Mouse (Mus musculus): Measurements from ENCODE around the gene Hlcs. TPM values are rescaled to one million over a fixed set of nuclear protein-coding genes. Genes with fewer than 3 reads are reported as not detected.

Hlcs gene
- total RNA-seq, 2 experiments from 2014 or later = 6.7 to 6.9 TPM

DNA sequence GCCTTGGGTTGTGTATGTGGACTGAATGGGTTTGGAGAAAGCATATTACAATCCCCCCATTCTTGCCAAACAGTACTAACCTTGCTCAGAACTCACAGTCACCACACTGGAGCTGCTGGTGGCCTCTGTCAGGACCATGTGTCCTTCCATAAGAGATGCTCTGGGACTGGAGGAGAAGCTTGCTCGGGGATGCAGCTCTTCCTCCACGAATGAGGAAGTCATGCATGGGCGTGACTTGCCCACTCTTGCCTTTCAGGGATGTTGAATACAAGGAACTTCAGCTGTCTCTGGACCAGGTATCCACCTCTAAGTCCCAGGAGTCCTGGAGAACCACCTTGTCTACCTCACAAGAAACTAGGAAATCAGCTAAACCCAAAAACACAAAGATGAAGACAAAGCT is 191.0 kb downstream of the Hlcs start:
- ATAC-seq (replicated peaks; ENCODE audit: poor library complexity, severe bottlenecking) = peak; percentile 57

DNA sequence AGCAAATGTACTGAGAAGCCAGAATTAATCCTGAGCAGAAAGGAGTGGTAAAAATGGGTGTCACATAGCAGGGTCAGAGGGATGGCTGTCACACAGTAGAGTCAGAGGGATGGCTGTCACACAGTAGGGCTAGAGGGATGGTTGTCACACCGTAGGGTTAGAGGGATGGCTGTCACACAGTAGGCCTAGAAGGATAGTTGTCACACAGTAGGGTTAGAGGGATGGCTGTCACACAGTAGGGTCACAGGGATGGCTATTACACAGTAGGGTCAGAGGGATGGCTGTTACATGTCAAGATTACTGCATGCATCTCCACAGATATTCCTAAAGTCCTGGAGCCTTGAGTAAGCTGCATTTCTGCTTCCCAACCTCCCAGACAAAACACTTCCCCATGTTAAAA is 195.0 kb downstream of the Hlcs start:
- no peak for ATAC-seq (replicated peaks; ENCODE audit: poor library complexity, severe bottlenecking)

DNA sequence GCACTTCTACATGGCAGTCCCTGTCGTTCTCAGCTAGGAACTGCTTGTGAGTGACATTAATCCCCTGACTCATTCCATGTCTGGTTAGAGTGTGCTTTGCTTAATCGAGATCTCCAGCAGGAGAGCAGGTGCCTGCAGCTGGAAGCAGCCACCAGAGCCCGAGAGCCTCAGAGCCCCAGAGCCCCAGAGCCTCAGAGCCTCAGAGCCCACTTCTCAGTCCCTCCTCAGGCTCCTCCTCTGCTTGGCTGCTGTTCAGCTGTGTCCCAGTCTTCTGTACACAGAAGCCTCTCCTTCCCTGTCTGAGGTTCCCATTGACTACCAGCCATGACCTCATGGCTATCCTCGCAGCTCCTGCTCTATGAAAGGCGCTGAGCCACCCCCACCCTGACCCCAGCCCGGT is 196.0 kb downstream of the Hlcs start:
- ATAC-seq (replicated peaks; ENCODE audit: poor library complexity, severe bottlenecking) = no peak

DNA sequence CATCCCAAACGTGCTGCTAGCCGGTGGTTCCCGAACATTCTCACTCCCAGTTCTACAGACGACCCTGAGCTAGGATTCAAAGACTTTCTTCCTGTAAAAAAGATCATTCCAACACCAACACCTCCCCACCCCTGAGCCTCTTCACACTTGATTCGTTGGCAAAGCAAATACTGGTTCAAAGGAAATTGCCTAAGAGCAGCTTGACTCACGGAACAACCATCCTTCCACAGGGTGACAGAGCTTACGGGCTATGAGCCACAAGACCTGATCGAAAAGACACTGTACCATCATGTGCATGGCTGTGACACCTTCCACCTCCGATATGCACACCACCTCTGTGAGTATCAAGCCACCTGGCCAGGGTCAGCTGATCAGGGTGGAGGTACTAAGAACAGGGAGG is 198.7 kb downstream of the Hlcs start:
- peak; percentile 62 for ATAC-seq (replicated peaks; ENCODE audit: poor library complexity, severe bottlenecking)

DNA sequence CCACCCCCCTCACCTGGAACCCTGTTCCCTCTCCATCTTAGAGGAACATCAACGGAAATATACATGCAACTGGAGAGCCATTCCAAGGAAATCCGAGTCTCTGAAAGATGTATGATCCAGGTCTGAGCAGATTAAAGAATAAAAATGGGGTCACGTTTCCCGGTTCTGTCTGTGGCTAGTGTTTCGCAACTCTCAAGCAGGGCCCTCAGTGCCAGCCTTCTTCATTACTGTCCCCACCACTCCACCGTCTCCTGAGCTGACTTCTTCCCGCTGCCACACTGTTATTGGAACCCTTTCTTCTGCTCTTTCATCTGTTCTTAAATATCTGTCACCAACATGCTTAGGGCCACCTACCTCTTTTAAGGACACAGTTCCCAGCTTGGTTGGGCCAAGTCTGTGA is 200.2 kb downstream of the Hlcs start:
- peak; percentile 67 for ATAC-seq (replicated peaks; ENCODE audit: poor library complexity, severe bottlenecking)

DNA sequence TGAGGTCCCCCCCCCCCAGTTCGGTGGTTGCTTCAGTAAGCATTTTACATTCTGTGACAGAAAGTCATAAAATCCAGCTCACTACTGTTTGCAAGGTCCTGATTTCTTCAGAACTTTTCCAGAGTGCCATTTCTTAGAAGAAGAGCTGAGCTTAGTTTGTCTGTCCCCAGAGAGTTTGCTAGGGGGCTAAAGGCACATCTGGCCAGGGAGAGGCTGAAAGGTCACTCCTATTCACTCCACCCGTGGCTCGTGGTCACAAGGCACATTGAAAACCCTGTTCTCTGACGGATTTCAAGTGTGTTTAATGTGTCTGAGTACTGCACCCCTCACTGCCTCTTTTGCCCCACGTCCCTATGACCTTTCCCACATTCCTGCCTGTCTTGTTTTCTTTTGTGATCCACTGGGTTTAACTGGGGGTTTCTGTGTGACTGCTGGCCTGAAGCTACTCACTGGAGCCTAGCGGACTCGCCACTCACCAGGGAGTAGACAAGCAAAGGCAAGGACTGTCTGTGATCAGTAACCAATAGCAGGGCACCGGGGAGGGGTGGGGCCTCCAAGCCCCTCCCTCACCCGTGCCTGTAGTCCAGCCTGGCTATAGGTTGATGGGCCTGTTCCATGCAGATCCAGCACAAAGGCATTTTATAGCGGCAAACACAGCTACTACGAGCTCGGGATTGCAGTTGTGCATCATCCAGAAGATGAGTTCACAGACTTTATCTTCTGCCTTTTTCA is 215.5 kb downstream of the Hlcs start:
- no peak for ATAC-seq (replicated peaks; ENCODE audit: poor library complexity, severe bottlenecking)

DNA sequence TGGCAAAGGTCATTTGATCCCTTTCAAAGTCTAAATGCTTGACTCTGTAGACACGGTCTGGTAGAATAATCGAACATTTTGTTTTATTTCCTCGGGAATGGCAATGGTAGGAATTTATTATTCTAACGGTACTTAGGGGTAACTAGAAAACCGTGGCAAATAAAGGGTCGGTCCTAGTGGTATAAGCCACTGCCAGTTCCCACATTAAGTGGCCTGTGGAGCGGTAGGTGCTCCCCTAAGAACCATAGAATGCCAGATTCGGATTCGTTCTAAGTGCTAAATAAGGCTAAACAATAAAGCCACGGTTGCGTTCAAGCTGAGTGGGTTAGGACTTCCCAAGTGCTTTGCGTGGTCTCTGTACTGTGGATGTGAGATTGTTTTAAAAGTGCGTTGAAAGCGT is 216.9 kb downstream of the Hlcs start:
- ATAC-seq (replicated peaks; ENCODE audit: poor library complexity, severe bottlenecking) = no peak

DNA sequence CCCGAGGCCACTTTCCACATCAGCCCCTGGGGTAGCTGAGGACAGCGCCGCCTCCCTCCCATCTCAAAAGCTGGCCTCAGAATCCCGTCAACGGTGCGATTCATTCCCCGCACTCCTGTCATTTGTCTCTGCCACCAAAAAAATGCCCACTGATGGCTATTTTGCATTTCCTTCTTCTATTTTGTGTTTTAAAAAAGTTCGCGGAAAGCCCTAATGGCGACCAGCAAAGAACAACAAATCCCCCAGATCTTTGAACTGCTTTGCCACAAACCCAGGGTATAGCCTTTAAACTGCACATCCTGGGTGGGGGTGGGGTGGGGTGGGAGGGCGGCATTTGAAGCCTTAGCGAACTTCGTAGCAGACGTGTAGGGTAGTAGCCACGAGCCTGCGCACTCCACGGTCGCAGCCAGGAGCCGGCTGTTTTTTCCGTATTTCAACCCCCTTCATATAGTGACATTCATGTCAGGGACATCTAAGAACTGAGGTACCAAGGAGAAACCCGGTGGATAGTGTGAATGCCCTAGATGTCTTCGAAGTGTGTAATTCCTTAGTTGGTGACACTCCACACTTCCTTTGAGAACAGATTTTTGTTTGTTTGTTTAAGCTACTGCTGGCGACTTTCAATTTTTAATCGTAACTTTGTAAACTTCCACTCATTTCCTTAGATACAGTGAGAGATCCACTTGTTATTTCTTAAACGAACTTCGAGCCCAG is 218.1 kb downstream of the Hlcs start:
- no peak for ATAC-seq (replicated peaks; ENCODE audit: poor library complexity, severe bottlenecking)

DNA sequence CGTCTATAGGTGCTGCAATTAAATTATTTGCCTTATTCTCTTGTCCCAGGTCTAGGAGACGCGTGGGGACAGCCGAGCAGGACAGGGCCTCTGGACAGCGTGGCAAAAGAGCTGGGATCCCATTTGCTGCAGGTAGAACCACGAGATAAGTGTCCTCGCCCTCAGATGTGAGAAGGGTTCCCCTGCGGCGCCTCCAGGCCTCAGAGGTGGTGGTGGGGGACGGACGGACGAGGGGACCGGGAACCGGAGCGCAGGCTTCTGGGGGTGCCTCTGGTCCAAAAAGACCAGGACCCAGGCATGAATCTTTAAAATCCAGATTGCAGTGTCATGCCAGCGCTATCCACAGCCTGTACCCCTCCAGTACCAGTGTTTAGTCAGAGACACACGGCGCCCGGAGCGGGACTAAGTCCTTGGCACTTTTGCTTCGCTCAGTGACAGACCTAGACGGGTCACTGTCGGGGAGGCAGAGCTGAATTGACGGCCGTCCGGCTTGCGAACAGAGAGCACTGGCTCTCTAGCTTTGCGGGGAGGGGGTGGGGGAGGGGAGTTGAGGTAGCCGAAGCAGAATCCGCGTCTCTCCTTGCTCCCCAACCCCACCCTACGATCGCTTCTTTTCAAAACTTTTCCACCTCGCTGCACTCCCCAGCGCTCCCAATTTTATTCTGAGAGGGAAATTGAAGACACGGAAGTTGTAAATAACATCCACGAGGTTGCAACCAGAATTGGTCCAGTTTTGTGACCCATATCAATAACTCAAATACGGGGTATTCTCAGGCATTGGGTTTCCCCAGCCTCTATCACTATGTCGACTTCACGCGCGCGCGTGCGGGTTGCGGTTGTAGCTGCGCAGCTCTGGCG is 218.9 kb downstream of the Hlcs start:
- ATAC-seq (replicated peaks; ENCODE audit: poor library complexity, severe bottlenecking) = no peak

DNA sequence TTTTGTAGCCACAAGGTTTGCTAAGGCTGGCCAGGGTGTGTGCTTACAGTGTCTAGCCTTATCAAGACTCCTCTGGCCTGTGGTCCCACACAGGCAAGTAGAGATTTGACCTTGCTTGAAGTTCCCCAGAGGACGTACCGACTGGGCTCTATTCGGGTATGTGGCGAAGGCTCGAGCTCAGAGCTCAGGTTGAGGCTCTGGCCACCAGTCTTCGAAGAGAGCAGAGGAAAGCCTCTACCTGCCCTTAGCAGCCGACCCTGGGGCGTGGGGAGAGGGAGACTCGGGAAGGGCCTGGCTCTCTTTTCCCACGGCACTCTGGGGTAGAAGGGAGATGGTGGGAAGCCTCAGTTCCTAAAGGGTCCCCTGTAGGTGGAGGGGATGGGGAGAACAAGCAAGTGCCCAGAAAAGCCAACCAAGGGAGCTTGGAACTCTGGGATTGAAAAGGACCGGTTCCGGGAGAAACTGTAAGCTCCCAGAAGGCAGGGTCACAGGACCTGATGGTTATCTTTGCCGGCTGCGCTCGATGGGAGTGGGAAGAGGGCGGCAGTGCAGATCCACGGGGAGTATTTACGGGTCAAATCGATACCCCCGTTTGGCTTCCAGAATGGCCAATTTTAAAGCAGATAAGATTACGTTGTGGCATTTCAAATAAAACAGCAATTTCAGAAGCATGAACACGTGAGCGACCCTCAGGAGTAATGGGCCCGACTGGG is 220.1 kb downstream of the Hlcs start:
- no peak for ATAC-seq (replicated peaks; ENCODE audit: poor library complexity, severe bottlenecking)

DNA sequence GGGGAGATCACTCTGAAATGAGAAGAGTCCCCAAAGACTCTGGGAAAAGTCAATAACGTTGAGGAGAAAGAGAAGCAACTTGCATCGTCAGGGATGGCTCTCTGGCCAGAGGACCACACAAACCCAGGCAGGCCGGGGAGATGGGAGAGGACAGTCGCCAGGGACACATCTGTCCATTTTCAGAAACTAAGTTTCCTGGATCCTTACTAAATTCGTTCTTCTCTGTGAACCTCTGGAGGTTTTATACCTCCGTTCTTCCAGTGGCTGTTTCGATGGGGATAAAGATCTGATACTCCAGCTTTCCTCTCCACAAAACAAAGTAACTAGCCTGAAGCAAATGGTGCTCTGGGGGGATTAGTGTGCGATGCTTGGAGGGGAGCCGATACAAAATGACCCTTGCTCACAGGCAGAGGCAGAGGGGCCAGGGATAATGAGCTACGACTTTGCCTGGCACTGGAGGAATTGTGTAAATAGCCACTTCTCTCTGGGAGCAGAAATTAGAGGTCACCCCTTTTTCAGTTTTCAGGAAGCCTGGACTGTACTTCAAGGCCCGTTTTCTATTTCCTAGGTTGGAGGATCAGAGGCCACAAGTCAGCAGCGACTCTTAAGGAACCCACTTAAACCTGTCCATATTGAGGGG is 220.7 kb downstream of the Hlcs start:
- no peak for ATAC-seq (replicated peaks; ENCODE audit: poor library complexity, severe bottlenecking)

DNA sequence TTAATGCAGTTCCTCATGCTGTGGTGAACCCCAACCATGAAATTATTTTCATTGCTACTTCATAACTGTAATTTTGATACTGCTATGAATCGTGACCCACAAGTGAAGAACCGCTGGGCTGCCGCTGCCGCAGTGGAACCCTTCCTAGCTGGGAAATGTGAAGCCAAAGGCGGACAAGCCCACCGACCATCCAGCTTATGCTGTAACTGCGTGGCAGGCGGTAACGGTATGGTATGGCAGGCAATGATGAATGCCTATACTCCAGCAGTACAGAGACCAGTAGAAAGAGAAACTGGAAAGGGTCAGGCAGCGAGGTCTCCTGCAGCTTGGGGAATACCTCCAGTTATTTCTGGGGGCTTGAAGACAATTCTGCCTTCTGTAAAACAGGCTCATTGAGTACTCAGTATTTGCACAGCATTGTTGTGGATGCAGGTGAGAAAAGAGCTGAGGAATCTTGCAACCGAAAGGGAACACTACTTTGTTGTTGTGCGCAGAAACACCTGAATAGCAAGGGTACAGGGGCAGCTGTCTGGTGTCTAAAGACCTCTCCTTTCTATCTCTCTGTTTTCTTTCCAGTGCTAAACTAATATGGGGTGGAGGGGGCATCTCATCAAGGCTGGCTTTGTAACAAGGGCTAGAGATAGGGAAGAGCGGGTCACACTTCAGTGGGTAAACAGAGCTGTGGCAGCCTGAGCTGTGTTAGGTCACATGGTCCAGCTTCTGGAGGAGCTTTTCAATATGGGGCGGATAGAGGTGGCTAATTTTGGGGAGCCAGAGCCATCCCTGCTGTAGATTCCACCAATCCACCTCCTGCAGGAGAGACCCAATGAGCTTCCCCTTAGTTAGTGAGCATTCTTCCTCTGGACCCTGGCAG is 224.3 kb downstream of the Hlcs start:
- no peak for ATAC-seq (replicated peaks; ENCODE audit: poor library complexity, severe bottlenecking)

DNA sequence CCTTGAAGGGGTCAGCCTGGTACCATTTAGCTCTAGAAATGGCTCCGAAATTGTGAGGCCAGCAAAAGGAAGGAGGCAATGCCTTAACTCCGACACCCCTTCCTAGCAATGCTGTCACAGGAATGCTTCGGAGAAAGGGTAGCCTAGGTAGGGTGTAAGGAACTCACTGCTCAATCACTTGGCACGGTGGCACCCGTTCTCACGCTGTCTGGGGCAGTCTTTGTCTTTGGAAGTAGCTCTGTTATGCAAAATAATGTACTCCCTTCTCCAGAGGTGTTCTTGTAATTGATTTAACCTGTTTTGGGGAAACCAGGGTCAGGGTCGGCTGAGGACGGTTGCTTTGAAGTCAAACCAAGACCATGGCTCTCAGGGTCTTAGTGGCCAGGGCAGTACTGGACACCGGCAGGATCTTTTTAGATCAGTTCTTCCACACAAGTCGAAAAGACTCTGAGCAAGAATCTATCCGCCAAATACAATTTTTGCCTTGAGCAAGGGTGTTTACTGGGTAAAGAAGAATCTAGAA is 225.1 kb downstream of the Hlcs start:
- no peak for ATAC-seq (replicated peaks; ENCODE audit: poor library complexity, severe bottlenecking)

DNA sequence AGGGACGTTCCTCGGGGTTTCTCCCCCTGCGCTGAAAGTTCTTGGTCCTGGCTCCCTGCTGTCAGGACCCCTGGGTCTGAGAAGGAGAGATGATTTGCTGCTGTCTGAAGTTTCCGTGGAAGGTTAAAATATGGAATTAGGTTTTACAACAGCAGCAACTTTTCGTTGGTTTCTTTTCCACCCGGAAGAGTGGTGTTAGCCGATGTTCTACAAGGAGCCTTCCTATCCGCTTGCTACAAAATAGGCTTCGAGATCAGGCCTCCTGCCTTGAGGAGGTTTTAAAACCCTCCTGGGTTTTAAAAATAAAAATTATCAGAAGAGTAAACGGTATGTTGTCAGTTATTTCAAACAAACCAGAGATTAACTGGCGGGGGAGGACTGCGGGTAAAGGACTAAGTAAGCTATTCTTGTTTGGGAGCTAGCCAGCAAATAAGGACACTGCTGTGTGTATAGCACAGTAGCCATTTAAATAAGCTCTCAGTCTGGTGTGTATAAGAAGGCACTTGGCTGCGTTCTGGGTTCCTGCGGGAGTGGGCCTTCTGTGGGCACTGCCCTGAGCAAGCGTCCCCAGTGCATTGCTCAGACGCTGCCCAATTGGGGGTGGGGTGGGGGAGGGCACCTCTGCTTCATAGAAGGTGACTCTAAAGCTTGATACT is 225.7 kb downstream of the Hlcs start:
- no peak for ATAC-seq (replicated peaks; ENCODE audit: poor library complexity, severe bottlenecking)

DNA sequence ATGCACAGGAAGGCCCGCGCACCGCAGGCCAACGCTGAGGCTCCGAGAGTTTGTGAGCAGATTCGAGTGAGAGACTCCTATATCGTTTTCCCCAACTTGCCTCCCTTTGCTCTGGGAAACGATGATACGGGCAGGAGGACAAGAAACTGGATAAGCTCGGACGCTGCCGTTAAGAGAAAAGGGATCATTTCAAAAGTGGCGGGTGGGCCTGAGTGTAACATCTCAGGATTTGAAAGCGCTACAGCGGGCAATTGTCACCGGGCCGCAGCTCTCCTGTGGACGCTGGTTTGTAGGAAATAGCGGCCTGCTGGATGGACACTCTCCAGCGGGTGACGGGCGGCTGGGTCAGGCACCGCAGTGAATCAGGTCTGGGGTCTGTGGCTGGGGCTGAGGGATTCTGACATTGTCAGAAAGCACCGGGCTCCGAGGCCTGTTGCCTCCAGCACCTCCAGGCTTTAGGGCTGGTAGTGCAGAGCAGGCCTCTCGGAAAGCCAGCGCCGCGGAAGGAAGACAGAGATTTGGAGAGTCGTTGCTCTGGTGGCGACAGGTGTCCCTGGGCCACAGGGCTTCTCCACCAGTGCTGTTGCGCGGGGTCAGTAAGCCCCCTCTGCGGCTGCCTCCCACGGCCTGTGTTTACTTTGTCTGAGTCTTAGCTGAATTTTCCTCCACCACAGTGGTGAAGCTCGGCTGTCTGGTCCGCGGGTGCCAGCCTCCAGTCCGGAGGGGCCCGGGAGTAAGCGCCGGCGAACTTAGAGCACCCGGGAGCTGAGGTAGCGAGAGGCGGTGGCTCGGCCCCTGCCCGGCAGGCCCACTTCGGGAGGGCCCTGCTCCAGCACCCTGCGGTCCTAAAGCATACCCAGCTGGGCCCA is 226.4 kb downstream of the Hlcs start:
- no peak for ATAC-seq (replicated peaks; ENCODE audit: poor library complexity, severe bottlenecking)

DNA sequence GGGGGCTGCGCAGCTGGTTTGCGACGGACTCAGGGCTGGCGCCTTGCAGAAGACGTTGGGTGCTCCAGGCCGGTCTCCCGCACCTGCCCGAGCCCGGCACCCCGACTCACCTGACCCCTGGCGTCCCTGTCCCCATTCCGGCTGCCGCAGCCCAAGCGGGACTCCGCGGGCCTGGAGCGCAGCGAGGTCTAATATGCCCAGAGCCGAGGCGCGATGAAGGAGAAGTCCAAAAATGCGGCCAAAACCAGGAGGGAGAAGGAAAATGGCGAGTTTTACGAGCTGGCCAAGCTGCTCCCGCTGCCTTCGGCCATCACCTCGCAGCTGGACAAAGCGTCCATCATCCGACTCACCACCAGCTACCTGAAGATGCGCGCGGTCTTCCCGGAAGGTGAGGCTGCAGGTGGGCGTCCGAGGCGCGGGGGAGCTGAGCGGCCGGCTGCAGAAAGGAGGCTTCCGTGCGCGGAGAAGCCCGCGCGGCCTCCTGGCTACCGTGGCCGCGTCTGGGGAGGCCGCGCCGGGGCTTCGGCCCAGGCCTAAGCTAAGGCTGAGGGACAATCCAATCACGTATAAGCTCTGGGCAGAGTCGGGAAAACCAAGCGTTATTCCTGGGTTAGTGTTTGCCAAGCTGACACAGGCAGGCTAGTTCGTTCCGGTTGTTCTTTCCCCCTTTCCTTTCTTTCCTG is 227.6 kb downstream of the Hlcs start:
- no peak for ATAC-seq (replicated peaks; ENCODE audit: poor library complexity, severe bottlenecking)

Measured in granulocyte monocyte progenitor cell, adult 5-6 weeks (primary cell).